Mouse (Mus musculus) hindbrain, postnatal 0 days (tissue): ENCODE data around the gene Slamf8. TPM values are rescaled to one million over a fixed set of nuclear protein-coding genes. Genes with fewer than 3 reads are reported as not detected.
A peak's percentile ranks its signal among the peaks of the same experiment; 100 is the strongest.

Experiments
- ATAC-seq: fragments of 200-750 bp; cut with Nextera tagmentation; 2 replicates; pipeline ENCODE4 v1.8.0; 2017; ENCODE audit warnings: mild to moderate bottlenecking, moderate TSS enrichment, moderate library complexity
- DNase-seq: peaks from one replicate; pipeline ENCODE4 v3.0.0-alpha.2; 2015; ENCODE audit warnings: low spot score
- H3K27ac ChIP-seq: fragments of 300-500 bp; sonication (generic); 2 replicates; pipeline ENCODE4 v1.5.1; 2014; ENCODE audit warnings: mild to moderate bottlenecking
- H3K27me3 ChIP-seq: fragments of 300-500 bp; sonication (generic); 2 replicates; pipeline ENCODE4 v1.6.1; 2014; ENCODE audit warnings: low read length, mixed read lengths; ENCODE audit not compliant: insufficient read depth
- H3K36me3 ChIP-seq: fragments of 300-500 bp; sonication (generic); 2 replicates; pipeline ENCODE4 v1.6.1; 2014; ENCODE audit warnings: low read length, mixed read lengths; ENCODE audit not compliant: insufficient read depth
- H3K4me1 ChIP-seq: fragments of 300-500 bp; sonication (generic); 2 replicates; pipeline ENCODE4 v1.6.1; 2014; ENCODE audit warnings: antibody characterized with exemption, low read length, mixed read lengths; ENCODE audit not compliant: insufficient read depth
- H3K4me2 ChIP-seq: fragments of 300-500 bp; sonication (generic); 2 replicates; pipeline ENCODE4 v1.6.1; 2014; ENCODE audit warnings: low read depth, mild to moderate bottlenecking, low read length, moderate library complexity, mixed read lengths
- H3K4me3 ChIP-seq: fragments of 300-500 bp; sonication (generic); 2 replicates; pipeline ENCODE4 v1.5.1; 2014; ENCODE audit warnings: low read length
- H3K9ac ChIP-seq: fragments of 300-500 bp; sonication (generic); replicated peaks from 2 replicates; pipeline ENCODE4 v1.6.1; 2014; ENCODE audit warnings: mild to moderate bottlenecking, low read length, moderate library complexity, mixed read lengths
- H3K9me3 ChIP-seq: fragments of 300-500 bp; sonication (generic); 2 replicates; pipeline ENCODE4 v1.6.1; 2016; ENCODE audit warnings: low read length, mixed read lengths
- CTCF ChIP-seq: IDR thresholded peaks from 2 replicates; pipeline ENCODE4 v1.5.1; 2016; ENCODE audit warnings: antibody characterized with exemption, control low read depth, low read depth
- WGBS: fragments of 180-500 bp; shearing (Covaris S2); extraction: QIAGEN DNeasy Blood & Tissue Kit; methylation state at CpG from one replicate; pipeline ENCODE4 v1.1.7; 2014; 5-methylcytosine and 5-hydroxymethylcytosine counted together
- polyA plus RNA-seq: library from polyadenylated mRNA; unstranded; fragments of >200 nt; fragmentation: Nextera tagmentation; extraction: Ambion mirVana; gene quantifications from 2 replicates; pipeline ENCODE4 v1.2.1, GENCODE M21; 2015
- total RNA-seq: library from RNA; depleted of rRNA; stranded (reverse); fragments of >200 nt; gene quantifications from 2 replicates; pipeline ENCODE4 v1.2.3, GENCODE M21; 2014; rRNA removed

Gene Slamf8
- total and polyA plus RNA-seq, 2 experiments from 2014 or later: not detected

DNA sequence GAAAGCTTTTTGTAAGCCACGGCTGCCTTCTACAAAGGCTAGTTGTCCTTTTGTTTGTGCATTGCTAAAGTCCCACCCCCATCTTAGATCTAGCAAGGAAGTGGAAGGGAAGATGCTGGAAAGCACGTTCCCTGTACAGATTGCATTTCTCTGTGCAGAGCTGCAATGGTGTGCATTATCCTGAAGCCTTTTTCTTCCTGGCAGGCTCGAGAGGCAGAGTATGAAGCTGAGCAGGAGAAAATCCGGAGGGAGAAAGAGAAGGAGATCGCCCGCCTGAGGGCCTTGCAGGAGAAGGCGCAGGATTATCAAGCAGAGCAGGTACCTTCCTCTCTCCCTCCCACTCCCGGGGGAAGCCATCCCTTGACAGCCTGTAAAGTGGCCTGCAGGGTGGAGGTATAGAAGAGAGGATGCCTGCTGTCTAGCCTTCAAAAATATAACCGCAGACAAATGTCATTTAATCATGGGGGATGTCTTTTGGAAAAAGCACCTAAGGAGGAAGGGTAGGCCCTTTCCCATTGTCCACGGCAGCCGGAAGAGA, 50.0 kb downstream of the Slamf8 start:
- H3K27me3 ChIP-seq: no peaks in the 10 kb centered on the region
- no peaks in the 10 kb centered on the region for H3K9me3 ChIP-seq
- H3K4me2 ChIP-seq: no peak overlapping the region
- no peaks in the 10 kb centered on the region for H3K36me3 ChIP-seq
- peak overlapping the region; percentile 65 for H3K27ac ChIP-seq
- H3K4me1 ChIP-seq: no peaks in the 10 kb centered on the region; the same call in 1 of the 2 replicates
- 43% methylated on average over 11 of the region's 11 CpGs for WGBS
- no peak overlapping the region for H3K4me3 ChIP-seq
- peak; percentile 45; the same call in 1 of the 2 replicates for ATAC-seq
- no peak for TF ChIP-seq CTCF
- DNase-seq: no peak
- H3K9ac ChIP-seq: no peak overlapping the region

DNA sequence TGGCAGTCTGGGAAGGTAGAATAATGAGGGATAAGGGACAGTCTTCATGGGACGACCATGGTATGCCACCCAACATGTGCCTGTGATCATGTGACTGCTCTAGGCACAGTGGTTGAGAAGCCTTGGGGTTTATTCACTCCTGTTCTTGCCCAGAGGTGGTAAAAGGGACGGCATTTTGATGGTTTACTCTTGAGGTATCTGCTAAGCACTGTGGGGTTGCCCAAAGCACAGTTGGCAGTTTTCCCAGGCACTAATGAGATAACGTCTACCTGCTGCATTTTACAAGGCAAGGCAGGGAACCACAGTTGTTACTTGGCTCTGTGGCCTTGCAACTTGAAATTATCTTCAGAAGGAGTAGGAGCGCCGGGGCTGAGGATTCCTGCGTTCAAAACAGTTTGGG, 50.5 kb downstream of the Slamf8 start:
- ATAC-seq (peak; percentile 16; the same call in 1 of the 2 replicates), DNase-seq (peak; percentile 45)
- H3K4me1 ChIP-seq: no peaks in the 10 kb centered on the region; the same call in 1 of the 2 replicates
- H3K4me2 ChIP-seq: no peak overlapping the region
- no peak for TF ChIP-seq CTCF
- H3K9me3 ChIP-seq: no peaks in the 10 kb centered on the region
- H3K27ac ChIP-seq: peak overlapping the region; percentile 65; the same call in 1 of the 2 replicates
- H3K4me3 ChIP-seq: no peak overlapping the region
- H3K27me3 ChIP-seq: no peaks in the 10 kb centered on the region
- no peaks in the 10 kb centered on the region for H3K36me3 ChIP-seq
- H3K9ac ChIP-seq: no peak overlapping the region
- 47% methylated on average over 6 of the region's 6 CpGs for WGBS

DNA sequence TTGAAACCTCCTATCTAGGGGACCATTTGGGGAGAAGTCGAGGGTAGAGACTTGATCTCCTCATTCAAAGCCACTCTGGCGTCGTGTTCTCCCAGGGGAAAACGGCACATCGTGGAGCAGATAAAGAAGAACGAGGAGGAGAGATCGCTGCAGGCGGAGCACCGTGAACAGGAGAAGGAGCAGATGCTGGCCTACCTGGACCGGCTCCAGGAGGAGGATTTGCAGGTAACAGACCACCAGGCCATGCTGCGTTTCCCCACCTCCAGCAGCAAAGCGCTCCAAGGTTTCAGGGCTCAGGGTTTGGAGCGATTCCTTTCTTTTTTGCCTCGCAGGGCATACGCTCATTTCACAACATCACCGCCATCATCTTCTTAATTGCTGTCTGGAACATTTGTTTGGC, 55.3 kb downstream of the Slamf8 start:
- Histone ChIP-seq H3K4me3 (no peak overlapping the region), H3K4me1 (peaks cover 8% of the 10 kb centered on the region; the same call in 1 of the 2 replicates), H3K9me3 (no peaks in the 10 kb centered on the region), H3K27ac (no peak overlapping the region), H3K9ac (no peak overlapping the region), H3K36me3 (no peaks in the 10 kb centered on the region), H3K4me2 (no peak overlapping the region), H3K27me3 (no peaks in the 10 kb centered on the region)
- ATAC-seq (no peak), DNase-seq (no peak)
- WGBS: 67% methylated on average over 16 of the region's 16 CpGs
- no peak for TF ChIP-seq CTCF

DNA sequence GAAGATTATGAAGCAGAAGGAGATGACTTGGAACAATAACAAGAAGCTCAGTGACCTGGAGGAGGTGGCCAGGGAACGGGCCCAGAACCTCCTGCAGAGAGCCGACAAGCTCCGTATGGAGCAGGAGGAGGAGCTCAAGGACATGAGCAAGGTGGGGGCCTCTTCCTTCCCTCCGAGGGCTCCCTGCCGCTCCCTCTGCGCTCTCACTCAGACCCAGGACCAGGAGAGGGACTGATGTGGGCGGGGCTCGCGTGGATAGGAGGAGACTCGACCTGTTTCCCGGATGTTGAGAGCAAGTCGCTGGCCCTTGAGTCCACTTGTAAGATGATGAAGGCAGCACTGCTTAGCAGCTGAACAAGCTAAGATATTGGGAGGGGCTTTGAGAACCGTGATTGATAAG, 57.8 kb downstream of the Slamf8 start:
- H3K4me3 ChIP-seq: peak overlapping the region; percentile 11
- no peaks in the 10 kb centered on the region for H3K36me3 ChIP-seq
- H3K4me2 ChIP-seq: peak overlapping the region; percentile 54
- DNase-seq (peak; percentile 54), ATAC-seq (peak; percentile 57)
- no peak for TF ChIP-seq CTCF
- WGBS: 6% methylated on average over 13 of the region's 13 CpGs
- peak overlapping the region; percentile 35; the same call in 1 of the 2 replicates for H3K9ac ChIP-seq
- H3K9me3 ChIP-seq: no peaks in the 10 kb centered on the region
- H3K27me3 ChIP-seq: no peaks in the 10 kb centered on the region
- H3K27ac ChIP-seq: no peak overlapping the region
- H3K4me1 ChIP-seq: 0 out of 2 replicates have a peak, but pooled peaks cover 8% of the 10 kb centered on the region

Other genes with a start within 250 kb of the Slamf8 start
- gene Kcnj10, start 249.4 kb downstream of the Slamf8 start, total RNA-seq: 8.6 and 10.0 TPM in 2 replicates
- 5.4 and 5.6 TPM in 2 replicates for gene Kcnj10, start 249.4 kb downstream of the Slamf8 start, polyA plus RNA-seq
- 12.2 and 14.7 TPM in 2 replicates for gene Pigm, start 214.0 kb downstream of the Slamf8 start, total RNA-seq
- 2.7 and 3.0 TPM in 2 replicates for gene Pigm, start 214.0 kb downstream of the Slamf8 start, polyA plus RNA-seq
- gene Slamf9, start 115.2 kb downstream of the Slamf8 start, total RNA-seq: not detected in 2 replicates
- gene Slamf9, start 115.2 kb downstream of the Slamf8 start, polyA plus RNA-seq: 0.39 and 0.49 TPM in 2 replicates
- gene Igsf9, start 108.8 kb downstream of the Slamf8 start, total RNA-seq: 17.9 and 33.0 TPM in 2 replicates
- 10.5 and 13.5 TPM in 2 replicates for gene Igsf9, start 108.8 kb downstream of the Slamf8 start, polyA plus RNA-seq
- gene Tagln2, start 90.5 kb downstream of the Slamf8 start, total RNA-seq: 45.1 and 70.2 TPM in 2 replicates
- gene Tagln2, start 90.5 kb downstream of the Slamf8 start, polyA plus RNA-seq: 59.2 and 61.6 TPM in 2 replicates
- 1.0 and 1.2 TPM in 2 replicates for gene Cfap45, start 69.8 kb downstream of the Slamf8 start, total RNA-seq
- 3.7 and 4.5 TPM in 2 replicates for gene Cfap45, start 69.8 kb downstream of the Slamf8 start, polyA plus RNA-seq
- gene Vsig8, start 34.6 kb downstream of the Slamf8 start, total RNA-seq: 1.9 and 2.9 TPM in 2 replicates
- 1.9 and 2.0 TPM in 2 replicates for gene Vsig8, start 34.6 kb downstream of the Slamf8 start, polyA plus RNA-seq
- 0.18 TPM in 1 of 2 replicates, not detected in the other for gene Fcrl6, start 12.0 kb upstream of the Slamf8 start, total RNA-seq
- not detected in 2 replicates for gene Fcrl6, start 12.0 kb upstream of the Slamf8 start, polyA plus RNA-seq
- 2.4 and 3.8 TPM in 2 replicates for gene Dusp23, start 42.4 kb upstream of the Slamf8 start, total RNA-seq
- gene Dusp23, start 42.4 kb upstream of the Slamf8 start, polyA plus RNA-seq: 8.8 and 9.0 TPM in 2 replicates
- not detected in 2 replicates for gene Crp, start 107.5 kb upstream of the Slamf8 start, total RNA-seq
- gene Crp, start 107.5 kb upstream of the Slamf8 start, polyA plus RNA-seq: 0.10 and 0.14 TPM in 2 replicates